Mouse (Mus musculus): ENCODE data around the gene Col16a1.

DNA sequence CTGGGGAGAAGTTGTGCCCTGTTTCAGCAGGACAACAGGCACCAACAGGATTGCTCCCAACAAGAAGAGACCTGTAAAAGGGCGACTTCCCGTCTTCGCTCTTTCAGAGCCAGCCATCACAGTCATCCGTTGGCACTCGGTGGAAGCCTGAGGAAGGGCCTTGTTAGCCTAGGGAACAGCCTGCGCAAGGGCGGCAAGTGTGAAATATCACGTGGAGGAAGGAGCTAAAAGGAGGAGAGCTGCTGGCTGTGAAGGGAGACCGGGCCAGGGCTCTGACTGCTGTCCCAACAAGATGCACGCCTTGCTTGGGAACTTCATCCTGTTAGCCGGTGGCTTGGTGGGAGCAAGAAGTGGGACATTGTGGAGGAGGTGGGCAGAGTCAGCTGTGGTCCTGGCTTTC, 49.5 kb upstream of the Col16a1 start:
- TF ChIP-seq POLR2A (IDR thresholded peaks at IDR 0.05; ENCODE audit: insufficient read depth, low read length) (no peak), CTCF (IDR thresholded peaks at IDR 0.05; ENCODE audit: low read depth, low read length) (no peak), EP300 (IDR thresholded peaks at IDR 0.05; ENCODE audit: insufficient read depth, low read depth, low read length) (no peak)
